Mouse (Mus musculus) heart, embryonic 15.5 days (tissue): ENCODE results near the gene Prr29. TPM values are rescaled to one million over a fixed set of nuclear protein-coding genes. Genes with fewer than 3 reads are reported as not detected.

Experiments
- polyA plus RNA-seq: library from polyadenylated mRNA; unstranded; fragments of >200 nt; fragmentation: Nextera tagmentation; extraction: Ambion mirVana; gene quantifications from 2 replicates; pipeline ENCODE4 v1.2.1, GENCODE M21; 2015

The Prr29 gene
- polyA plus RNA-seq, 1 experiment from 2014 or later = 0.44 TPM

Other genes with a start within 250 kb of the Prr29 start
- gene Gm10840, start 204.6 kb upstream of the Prr29 start, polyA plus RNA-seq = not detected in 2 replicates
- gene Limd2, start 204.6 kb upstream of the Prr29 start, polyA plus RNA-seq = 75.9 and 110 TPM in 2 replicates
- 16.5 and 20.0 TPM in 2 replicates for gene Strada, start 163.3 kb upstream of the Prr29 start, polyA plus RNA-seq
- 87.3 and 88.2 TPM in 2 replicates for gene Ccdc47, start 149.1 kb upstream of the Prr29 start, polyA plus RNA-seq
- 41.1 and 47.3 TPM in 2 replicates for gene Ddx42, start 148.5 kb upstream of the Prr29 start, polyA plus RNA-seq
- gene Ftsj3, start 109.4 kb upstream of the Prr29 start, polyA plus RNA-seq = 31.1 and 37.5 TPM in 2 replicates
- 195 and 215 TPM in 2 replicates for gene Psmc5, start 109.3 kb upstream of the Prr29 start, polyA plus RNA-seq
- 18.2 and 35.7 TPM in 2 replicates for gene Smarcd2, start 92.5 kb upstream of the Prr29 start, polyA plus RNA-seq
- gene Tcam1, start 88.8 kb upstream of the Prr29 start, polyA plus RNA-seq = 0.34 TPM in 1 of 2 replicates, not detected in the other
- gene Gh, start 63.6 kb upstream of the Prr29 start, polyA plus RNA-seq = not detected in 2 replicates
- gene Cd79b, start 50.7 kb upstream of the Prr29 start, polyA plus RNA-seq = 1.0 and 2.8 TPM in 2 replicates
- 0.06 and 0.24 TPM in 2 replicates for gene Scn4a, start 12.2 kb upstream of the Prr29 start, polyA plus RNA-seq
- 79.4 and 87.1 TPM in 2 replicates for gene Icam2, start 22.6 kb downstream of the Prr29 start, polyA plus RNA-seq
- 3.8 and 5.2 TPM in 2 replicates for gene Ern1, start 122.4 kb downstream of the Prr29 start, polyA plus RNA-seq
- gene Tex2, start 248.0 kb downstream of the Prr29 start, polyA plus RNA-seq = 12.0 and 12.7 TPM in 2 replicates